Mouse (Mus musculus) lung, embryonic 15.5 days (tissue): ENCODE results near the gene Kcnk1. TPM values are rescaled to one million over a fixed set of nuclear protein-coding genes. Genes with fewer than 3 reads are reported as not detected.
A peak's percentile ranks its signal among the peaks of the same experiment; 100 is the strongest.

ENCODE experiments used
- ATAC-seq: fragments of 200-750 bp; cut with Nextera tagmentation; 2 replicates; pipeline ENCODE4 v1.8.0; 2017; ENCODE audit warnings: moderate number of reproducible peaks, borderline replicate concordance; ENCODE audit not compliant: low FRiP score, low TSS enrichment; ENCODE audit errors: extremely low read depth
- H3K27ac ChIP-seq: fragments of 300-500 bp; sonication (generic); 2 replicates; pipeline ENCODE4 v1.5.1; 2015; ENCODE audit warnings: moderate library complexity, mild to moderate bottlenecking, inconsistent platforms
- H3K27me3 ChIP-seq: fragments of 300-500 bp; sonication (generic); 2 replicates; pipeline ENCODE4 v1.6.1; 2015; ENCODE audit warnings: inconsistent platforms
- H3K36me3 ChIP-seq: fragments of 300-500 bp; sonication (generic); 2 replicates; pipeline ENCODE4 v1.6.1; 2015; ENCODE audit warnings: inconsistent platforms
- H3K4me1 ChIP-seq: fragments of 300-500 bp; sonication (generic); 2 replicates; pipeline ENCODE4 v1.6.1; 2015; ENCODE audit warnings: inconsistent platforms
- H3K4me2 ChIP-seq: fragments of 300-500 bp; sonication (generic); 2 replicates; pipeline ENCODE4 v1.6.1; 2015; ENCODE audit warnings: inconsistent platforms, mild to moderate bottlenecking, moderate library complexity
- H3K4me3 ChIP-seq: fragments of 300-500 bp; sonication (generic); 2 replicates; pipeline ENCODE4 v1.5.1; 2015; ENCODE audit warnings: mild to moderate bottlenecking, inconsistent platforms
- H3K9ac ChIP-seq: fragments of 300-500 bp; sonication (generic); 2 replicates; pipeline ENCODE4 v1.6.1; 2015; ENCODE audit warnings: inconsistent platforms
- H3K9me3 ChIP-seq: fragments of 300-500 bp; sonication (generic); 2 replicates; pipeline ENCODE4 v1.6.1; 2016; ENCODE audit warnings: inconsistent platforms
- WGBS: fragments of 180-500 bp; shearing (Covaris S2); methylation state at CpG from one replicate; pipeline ENCODE4 v1.1.7; 2015; 5-methylcytosine and 5-hydroxymethylcytosine counted together
- polyA plus RNA-seq: library from polyadenylated mRNA; unstranded; fragments of >200 nt; fragmentation: Nextera tagmentation; extraction: Ambion mirVana; gene quantifications from 2 replicates; pipeline ENCODE4 v1.2.1, GENCODE M21; 2015

Kcnk1 gene
- polyA plus RNA-seq, 1 experiment from 2014 or later: 54.4 TPM

DNA sequence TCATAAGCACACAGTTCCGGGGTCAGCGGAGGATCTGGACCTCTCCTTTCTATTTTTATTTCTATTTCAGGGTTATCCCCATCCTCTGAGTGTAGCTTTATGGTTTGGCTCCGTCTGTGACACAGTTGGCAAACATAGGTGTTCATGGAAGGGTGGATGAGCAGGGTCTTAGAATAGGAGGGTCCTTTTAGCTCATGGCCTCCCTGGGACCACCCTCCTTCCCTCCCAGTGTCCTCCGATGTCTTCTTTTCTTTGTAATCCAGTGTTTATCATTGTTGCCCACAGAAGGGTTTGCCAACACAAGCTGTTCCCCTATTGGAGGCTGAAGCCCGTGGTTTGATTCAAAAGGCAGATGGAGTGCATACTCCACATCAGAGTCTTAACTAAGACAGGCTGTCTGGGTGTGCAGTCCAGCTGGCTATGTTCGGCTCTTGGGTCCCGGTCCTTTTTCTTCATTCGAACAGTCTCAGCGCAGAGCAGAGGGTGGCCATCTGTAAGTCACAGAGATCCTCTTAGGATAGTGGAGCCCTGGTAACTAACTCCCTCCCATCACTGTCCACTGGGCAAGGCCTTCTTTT lies 69.0 kb downstream of the Kcnk1 start:
- no peaks in the 10 kb centered on the region for H3K9me3 ChIP-seq
- ATAC-seq: peak; percentile 76
- peak overlapping the region; percentile 66 for H3K27ac ChIP-seq

GRCm38 (mm10) chr8:126064587-126065145 lies 69.7 kb downstream of the Kcnk1 start:
- Histone ChIP-seq H3K9ac (no peak overlapping the region), H3K4me2 (no peak overlapping the region), H3K27ac (peak overlapping the region; percentile 64; the same call in 1 of the 2 replicates), H3K4me3 (no peak overlapping the region), H3K36me3 (no peaks in the 10 kb centered on the region), H3K4me1 (no peaks in the 10 kb centered on the region), H3K27me3 (no peaks in the 10 kb centered on the region), H3K9me3 (no peaks in the 10 kb centered on the region)
- no peak for ATAC-seq
- 30% methylated on average over 8 of the region's 8 CpGs for whole genome bisulfite sequencing

More for the DNA sequence above, 69.0 kb downstream of the Kcnk1 start:
- Histone ChIP-seq H3K4me1 (no peaks in the 10 kb centered on the region), H3K4me2 (no peak overlapping the region), H3K4me3 (no peak overlapping the region), H3K27me3 (no peaks in the 10 kb centered on the region), H3K9ac (no peak overlapping the region), H3K36me3 (no peaks in the 10 kb centered on the region)
- WGBS: 51% methylated on average over 9 of the region's 9 CpGs

- Histone ChIP-seq H3K36me3 (no peaks in the 10 kb centered on the region), H3K4me3 (no peak overlapping the region), H3K27ac (no peak overlapping the region), H3K9me3 (no peaks in the 10 kb centered on the region), H3K27me3 (no peaks in the 10 kb centered on the region), H3K4me1 (no peaks in the 10 kb centered on the region), H3K4me2 (no peak overlapping the region), H3K9ac (no peak overlapping the region)
- 62% methylated on average over 6 of the region's 6 CpGs for WGBS
- ATAC-seq: no peak
Measured at GRCm38 (mm10) chr8:126067306-126067705, 72.3 kb downstream of the Kcnk1 start.

DNA sequence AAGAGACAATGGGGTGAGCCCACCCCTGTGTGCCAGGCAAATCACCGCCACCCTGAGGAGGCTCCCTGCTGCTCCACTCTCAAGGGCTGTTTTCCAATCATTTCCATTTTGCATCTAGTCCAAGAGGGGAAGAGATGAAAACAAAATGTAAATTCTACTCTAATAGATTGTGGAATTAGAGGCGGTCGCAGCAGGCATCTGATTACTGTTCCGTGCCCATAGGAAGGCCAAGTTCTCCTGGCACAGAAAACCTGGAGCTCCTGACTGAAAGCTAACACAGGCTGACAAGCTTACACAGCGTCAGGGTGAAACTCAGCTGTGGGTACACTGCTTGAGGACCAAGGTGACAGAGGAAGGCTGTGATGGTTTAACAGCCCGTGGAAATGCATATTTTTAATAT lies 73.2 kb downstream of the Kcnk1 start:
- Histone ChIP-seq H3K9ac (no peak overlapping the region), H3K4me1 (no peaks in the 10 kb centered on the region), H3K4me2 (no peak overlapping the region), H3K27ac (no peak overlapping the region), H3K36me3 (no peaks in the 10 kb centered on the region), H3K4me3 (no peak overlapping the region), H3K27me3 (no peaks in the 10 kb centered on the region), H3K9me3 (no peaks in the 10 kb centered on the region)
- no peak for ATAC-seq
- 82% methylated on average over 6 of the region's 6 CpGs for WGBS

- Histone ChIP-seq H3K27me3 (no peaks in the 10 kb centered on the region), H3K27ac (peak overlapping the region; percentile 65), H3K4me2 (peak overlapping the region; percentile 6; the same call in 1 of the 2 replicates), H3K4me3 (no peak overlapping the region), H3K9me3 (no peaks in the 10 kb centered on the region), H3K4me1 (no peaks in the 10 kb centered on the region), H3K9ac (no peak overlapping the region), H3K36me3 (no peaks in the 10 kb centered on the region)
- WGBS: 67% methylated on average over 5 of the region's 5 CpGs
- no peak for ATAC-seq
Measured at GRCm38 (mm10) chr8:126072678-126073077, 77.7 kb downstream of the Kcnk1 start.

DNA sequence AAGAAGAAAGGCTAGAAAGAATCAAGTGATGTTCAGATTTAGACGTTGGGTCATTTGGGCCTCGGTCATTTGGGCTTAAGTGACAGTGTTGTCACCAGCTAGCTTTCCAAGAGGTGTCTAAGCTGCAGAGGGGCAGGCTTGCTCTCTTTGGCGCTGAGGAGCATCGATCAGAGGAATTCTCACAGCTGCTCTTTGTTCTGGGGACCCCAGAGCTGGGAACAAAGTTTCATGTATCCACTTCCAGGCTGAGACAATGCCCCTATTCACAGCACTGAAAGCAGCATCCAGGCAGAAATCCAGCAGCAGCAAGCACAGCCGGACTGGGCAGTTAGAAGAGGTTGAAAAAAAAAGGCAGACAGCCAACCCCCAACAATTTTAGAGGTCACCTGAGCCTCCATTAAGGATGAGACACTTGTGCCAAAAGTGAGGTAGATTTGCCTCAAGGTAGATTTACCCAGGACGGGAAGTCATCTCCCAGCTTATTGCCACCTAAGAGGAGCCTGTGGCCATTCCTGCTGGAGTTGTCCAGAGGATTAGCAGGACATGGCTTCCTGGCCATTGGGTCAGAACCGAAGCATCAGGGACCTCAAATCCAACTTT lies 78.3 kb downstream of the Kcnk1 start:
- ATAC-seq: no peak
- Histone ChIP-seq H3K9me3 (no peaks in the 10 kb centered on the region), H3K4me2 (peak overlapping the region; percentile 6; the same call in 1 of the 2 replicates), H3K36me3 (no peaks in the 10 kb centered on the region), H3K4me1 (no peaks in the 10 kb centered on the region), H3K27ac (peak overlapping the region; percentile 65), H3K4me3 (no peak overlapping the region), H3K9ac (no peak overlapping the region), H3K27me3 (no peaks in the 10 kb centered on the region)
- 45% methylated on average over 7 of the region's 7 CpGs for WGBS

- no peak overlapping the region for H3K9ac ChIP-seq
- no peak overlapping the region for H3K4me2 ChIP-seq
- H3K9me3 ChIP-seq: no peaks in the 10 kb centered on the region
- H3K27ac ChIP-seq: no peak overlapping the region
- WGBS: 68% methylated on average over 1 of the region's 1 CpGs
- no peaks in the 10 kb centered on the region for H3K36me3 ChIP-seq
- no peak overlapping the region for H3K4me3 ChIP-seq
- no peaks in the 10 kb centered on the region for H3K4me1 ChIP-seq
- ATAC-seq: no peak
- no peaks in the 10 kb centered on the region for H3K27me3 ChIP-seq
Measured at GRCm38 (mm10) chr8:126074111-126074510, 79.1 kb downstream of the Kcnk1 start.

- H3K4me1 ChIP-seq: no peaks in the 10 kb centered on the region
- ATAC-seq: no peak; the same call in 1 of the 2 replicates
- no peak overlapping the region for H3K4me2 ChIP-seq
- no peaks in the 10 kb centered on the region for H3K9me3 ChIP-seq
- no peaks in the 10 kb centered on the region for H3K36me3 ChIP-seq
- 13% methylated on average over 10 of the region's 10 CpGs for WGBS
- no peaks in the 10 kb centered on the region for H3K27me3 ChIP-seq
- H3K27ac ChIP-seq: no peak overlapping the region
- no peak overlapping the region for H3K9ac ChIP-seq
- no peak overlapping the region for H3K4me3 ChIP-seq
Measured at GRCm38 (mm10) chr8:126075400-126075799, 80.4 kb downstream of the Kcnk1 start.

Other genes with a start within 250 kb of the Kcnk1 start
- gene Pcnx2, start 96.9 kb upstream of the Kcnk1 start, polyA plus RNA-seq: 0.24 and 0.36 TPM in 2 replicates
- gene Map3k21, start 84.7 kb upstream of the Kcnk1 start, polyA plus RNA-seq: 2.7 and 3.3 TPM in 2 replicates